Mouse (Mus musculus) midbrain, embryonic 11.5 days (tissue): ENCODE results near the gene Cfap99. TPM values are rescaled to one million over a fixed set of nuclear protein-coding genes. Genes with fewer than 3 reads are reported as not detected.

ENCODE experiments used
- ATAC-seq: fragments of 200-750 bp; cut with Nextera tagmentation; 2 replicates; pipeline ENCODE4 v1.8.0; 2017; ENCODE audit warnings: moderate TSS enrichment, moderate library complexity; ENCODE audit not compliant: low FRiP score
- DNase-seq: peaks from one replicate; pipeline ENCODE4 v3.0.0; 2015; ENCODE audit warnings: low spot score; ENCODE audit errors: missing footprints
- H3K27ac ChIP-seq: fragments of 300-500 bp; sonication (generic); 2 replicates; pipeline ENCODE4 v1.5.1; 2014; ENCODE audit warnings: low read depth, low read length
- H3K27me3 ChIP-seq: fragments of 300-500 bp; sonication (generic); 2 replicates; pipeline ENCODE4 v1.6.1; 2014; ENCODE audit warnings: mild to moderate bottlenecking, low read length, moderate library complexity, mixed read lengths; ENCODE audit not compliant: control insufficient read depth, insufficient read depth
- H3K36me3 ChIP-seq: fragments of 300-500 bp; sonication (generic); 2 replicates; pipeline ENCODE4 v1.6.1; 2014; ENCODE audit warnings: mild to moderate bottlenecking, low read length, moderate library complexity, mixed read lengths; ENCODE audit not compliant: control insufficient read depth, insufficient read depth
- H3K4me1 ChIP-seq: fragments of 300-500 bp; sonication (generic); 2 replicates; pipeline ENCODE4 v1.6.1; 2014; ENCODE audit warnings: low read length; ENCODE audit not compliant: control insufficient read depth, insufficient read depth
- H3K4me2 ChIP-seq: fragments of 300-500 bp; sonication (generic); 2 replicates; pipeline ENCODE4 v1.6.1; 2014; ENCODE audit warnings: mild to moderate bottlenecking, moderate library complexity
- H3K4me3 ChIP-seq: fragments of 300-500 bp; sonication (generic); 2 replicates; pipeline ENCODE4 v1.5.1; 2014; ENCODE audit warnings: low read depth, low read length
- H3K9ac ChIP-seq: fragments of 300-500 bp; sonication (generic); 2 replicates; pipeline ENCODE4 v1.6.1; 2014; ENCODE audit warnings: low read length
- H3K9me3 ChIP-seq: fragments of 300-500 bp; sonication (generic); 2 replicates; pipeline ENCODE4 v1.6.1; 2016; ENCODE audit warnings: low read length; ENCODE audit not compliant: control insufficient read depth
- WGBS: fragments of 180-500 bp; shearing (Covaris S2); extraction: QIAGEN DNeasy Blood & Tissue Kit; methylation state at CpG from one replicate; pipeline ENCODE4 v1.1.7; 2014; 5-methylcytosine and 5-hydroxymethylcytosine counted together
- polyA plus RNA-seq: library from polyadenylated mRNA; unstranded; fragments of >200 nt; fragmentation: Nextera tagmentation; extraction: Ambion mirVana; gene quantifications from 2 replicates; pipeline ENCODE4 v1.2.1, GENCODE M21; 2014

The Cfap99 gene
- polyA plus RNA-seq, 1 experiment from 2014 or later: 0.16 TPM

DNA sequence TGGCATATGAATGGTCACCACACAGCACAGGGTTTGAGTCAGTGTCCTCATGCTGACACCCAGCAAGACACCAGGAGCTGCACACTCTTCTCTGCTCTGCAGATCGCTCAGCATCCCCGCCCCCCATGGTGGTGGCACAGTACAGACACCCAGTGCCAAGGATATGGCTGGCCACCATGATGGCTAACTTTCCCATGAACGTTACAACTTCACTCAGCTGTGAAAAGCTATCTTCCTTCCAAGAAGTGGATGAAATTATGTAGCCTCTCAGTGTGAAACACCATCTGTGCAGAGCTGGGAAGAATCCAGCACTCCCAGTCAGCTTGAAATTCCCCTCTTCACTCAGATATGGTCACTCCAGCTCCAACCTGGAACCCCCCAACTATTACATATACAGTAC lies 14.1 kb upstream of the Cfap99 start:
- DNase-seq: no peak
- Histone ChIP-seq H3K36me3 (no peaks in the 10 kb centered on the region), H3K4me2 (no peak overlapping the region), H3K27ac (no peak overlapping the region), H3K9ac (no peak overlapping the region), H3K4me3 (no peak overlapping the region), H3K9me3 (no peaks in the 10 kb centered on the region), H3K4me1 (no peaks in the 10 kb centered on the region), H3K27me3 (no peaks in the 10 kb centered on the region)
- no peak for ATAC-seq
- 86% methylated on average over 3 of the region's 3 CpGs for WGBS

DNA sequence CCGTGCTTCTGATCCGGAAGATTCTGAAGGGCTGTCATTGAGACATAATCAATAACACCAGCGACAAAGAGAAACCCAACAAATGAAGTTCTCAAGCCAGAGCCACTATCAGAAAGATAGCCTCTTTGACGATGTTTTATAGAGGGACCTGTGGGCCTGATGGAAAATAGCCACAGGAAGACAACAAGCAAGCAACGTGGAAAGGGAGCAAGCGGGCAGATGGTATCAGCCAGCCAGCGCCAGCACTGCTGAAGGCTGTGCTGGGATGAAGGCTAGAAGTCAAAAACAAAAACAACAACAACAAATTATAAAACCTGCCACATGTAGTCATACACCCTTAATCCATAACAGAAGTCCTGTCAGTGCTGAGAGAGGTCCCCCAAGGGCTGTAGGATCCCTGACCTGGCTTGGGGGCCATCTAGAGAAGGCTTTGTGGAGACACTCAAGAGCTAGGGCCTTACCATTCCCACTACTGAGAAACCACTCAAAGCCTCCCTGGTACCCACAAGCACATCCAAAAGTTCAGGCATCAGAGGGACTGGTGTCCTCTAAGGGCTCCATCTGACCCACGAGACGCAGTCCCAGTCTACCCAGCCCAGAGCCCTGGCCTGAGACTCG lies 13.6 kb upstream of the Cfap99 start:
- Histone ChIP-seq H3K27ac (no peak overlapping the region), H3K4me1 (no peaks in the 10 kb centered on the region), H3K9ac (no peak overlapping the region), H3K9me3 (no peaks in the 10 kb centered on the region), H3K4me2 (no peak overlapping the region), H3K4me3 (no peak overlapping the region), H3K27me3 (no peaks in the 10 kb centered on the region), H3K36me3 (no peaks in the 10 kb centered on the region)
- ATAC-seq: no peak
- peak; percentile 70 for DNase-seq
- WGBS: 91% methylated on average over 10 of the region's 10 CpGs

DNA sequence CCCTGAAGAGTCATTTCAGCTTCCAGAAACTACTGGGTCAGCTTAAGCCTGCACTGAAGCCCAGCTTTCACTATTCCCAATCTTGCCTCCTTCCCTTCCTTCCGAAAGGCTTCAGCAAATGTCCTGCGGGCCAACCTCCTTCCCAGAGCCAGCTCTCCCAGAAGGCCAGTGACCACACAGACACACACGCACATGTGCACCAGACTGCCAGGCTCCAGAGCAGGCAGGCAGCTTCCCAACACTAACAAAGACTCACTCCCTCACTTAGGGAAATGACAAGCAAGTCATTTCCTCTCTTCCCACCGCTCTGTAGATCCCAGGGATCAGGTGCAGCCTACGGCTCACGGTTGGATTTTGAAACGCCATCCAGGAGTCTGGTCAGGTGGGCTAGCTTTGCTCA lies 12.2 kb upstream of the Cfap99 start:
- Histone ChIP-seq H3K9me3 (no peaks in the 10 kb centered on the region), H3K27me3 (no peaks in the 10 kb centered on the region), H3K4me2 (no peak overlapping the region), H3K27ac (no peak overlapping the region), H3K4me1 (no peaks in the 10 kb centered on the region), H3K36me3 (no peaks in the 10 kb centered on the region), H3K4me3 (no peak overlapping the region), H3K9ac (no peak overlapping the region)
- ATAC-seq (no peak), DNase-seq (peak; percentile 47)
- WGBS: 91% methylated on average over 7 of the region's 7 CpGs

DNA sequence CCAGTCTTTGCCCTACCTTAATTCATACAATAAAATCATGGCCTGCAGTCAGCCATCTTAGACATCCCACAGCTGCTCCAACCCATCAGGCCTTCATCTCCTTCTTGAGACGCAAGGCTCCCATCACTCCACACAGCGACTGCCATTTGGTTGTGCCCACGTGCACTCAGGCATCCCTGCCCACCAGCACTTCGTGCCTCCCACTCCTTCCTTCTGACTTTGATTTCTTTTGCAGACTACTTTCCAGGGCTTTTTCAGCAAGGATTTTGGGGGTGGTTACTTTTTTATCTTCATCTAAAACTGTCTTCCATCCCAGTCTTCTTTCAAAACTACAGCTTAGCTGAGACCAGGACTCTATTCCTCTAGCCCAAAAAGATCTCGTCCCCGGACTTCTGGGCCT lies 11.7 kb upstream of the Cfap99 start:
- Histone ChIP-seq H3K4me1 (no peaks in the 10 kb centered on the region), H3K36me3 (no peaks in the 10 kb centered on the region), H3K9me3 (no peaks in the 10 kb centered on the region), H3K27ac (no peak overlapping the region), H3K4me3 (no peak overlapping the region), H3K27me3 (no peaks in the 10 kb centered on the region), H3K4me2 (no peak overlapping the region), H3K9ac (no peak overlapping the region)
- ATAC-seq (no peak), DNase-seq (peak; percentile 53)
- WGBS: 89% methylated on average over 6 of the region's 6 CpGs

DNA sequence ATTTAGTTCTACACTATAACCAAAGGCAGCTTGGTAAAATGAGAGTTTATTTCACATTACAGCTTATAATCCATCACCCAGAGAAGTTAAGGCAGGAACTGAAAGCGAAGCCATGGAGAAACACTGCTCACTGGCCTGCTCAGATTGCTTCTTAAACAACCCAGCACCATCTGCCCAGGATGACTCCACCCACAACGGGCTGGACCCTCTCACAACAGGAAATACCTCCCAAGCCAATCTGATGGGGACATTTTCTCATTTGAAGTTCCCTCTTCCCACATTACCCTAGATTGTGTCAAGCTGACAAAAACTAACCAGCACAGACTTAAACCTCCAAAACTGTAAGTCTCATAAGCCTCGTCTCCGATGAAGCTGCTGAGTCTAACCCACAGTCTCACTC lies 10.3 kb upstream of the Cfap99 start:
- no peaks in the 10 kb centered on the region for H3K4me1 ChIP-seq
- no peak overlapping the region for H3K4me3 ChIP-seq
- no peaks in the 10 kb centered on the region for H3K9me3 ChIP-seq
- H3K9ac ChIP-seq: no peak overlapping the region
- ATAC-seq: no peak
- WGBS: 78% methylated on average over 4 of the region's 4 CpGs
- no peak overlapping the region for H3K4me2 ChIP-seq
- no peaks in the 10 kb centered on the region for H3K36me3 ChIP-seq
- H3K27ac ChIP-seq: no peak overlapping the region
- DNase-seq: no peak
- no peaks in the 10 kb centered on the region for H3K27me3 ChIP-seq

DNA sequence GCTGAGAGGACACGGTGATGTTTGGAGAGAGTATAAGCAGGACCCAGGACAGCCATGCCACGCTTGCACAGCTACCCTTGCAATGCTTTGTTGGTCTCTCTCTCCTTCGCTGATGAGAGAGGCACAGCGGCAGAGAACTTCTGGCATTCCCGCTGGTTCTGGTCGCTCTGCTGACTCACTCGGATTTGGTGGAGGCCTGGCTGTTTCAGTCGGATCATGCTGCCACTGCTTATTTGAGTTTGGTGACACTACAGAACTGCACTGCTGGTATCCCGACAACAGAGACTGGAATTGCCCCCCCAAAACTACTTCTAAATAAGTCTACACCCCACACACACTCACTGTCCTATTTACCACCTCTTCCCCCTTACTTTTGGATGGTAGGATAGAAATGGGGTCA lies 9.2 kb upstream of the Cfap99 start:
- 87% methylated on average over 9 of the region's 9 CpGs for WGBS
- DNase-seq (no peak), ATAC-seq (no peak)
- H3K27ac ChIP-seq: no peak overlapping the region
- H3K9ac ChIP-seq: no peak overlapping the region
- H3K9me3 ChIP-seq: no peaks in the 10 kb centered on the region
- no peaks in the 10 kb centered on the region for H3K36me3 ChIP-seq
- H3K27me3 ChIP-seq: no peaks in the 10 kb centered on the region
- H3K4me3 ChIP-seq: no peak overlapping the region
- no peak overlapping the region for H3K4me2 ChIP-seq
- H3K4me1 ChIP-seq: no peaks in the 10 kb centered on the region

DNA sequence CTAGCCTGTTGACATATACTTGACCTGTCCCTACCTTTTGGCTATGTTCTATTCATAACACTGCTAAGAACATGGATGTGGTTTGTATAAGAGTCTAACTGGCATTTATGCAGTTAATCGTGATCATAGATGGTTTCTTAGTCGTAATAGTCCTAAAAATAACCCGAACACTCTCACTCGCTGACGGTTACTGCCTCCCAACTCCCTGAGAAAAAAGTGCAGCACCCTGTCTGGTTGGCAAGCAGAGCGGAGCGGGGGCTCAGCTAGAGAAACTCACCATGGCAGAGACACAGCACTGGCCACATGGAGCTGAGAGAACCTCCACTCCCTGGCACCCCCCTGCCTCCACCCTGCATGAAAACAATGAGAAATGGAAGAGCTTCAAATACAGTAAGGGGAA lies 7.4 kb upstream of the Cfap99 start:
- Histone ChIP-seq H3K4me3 (no peak overlapping the region), H3K9ac (no peak overlapping the region), H3K27me3 (peaks cover 3% of the 10 kb centered on the region; the same call in 1 of the 2 replicates), H3K9me3 (no peaks in the 10 kb centered on the region), H3K27ac (no peak overlapping the region), H3K4me1 (no peaks in the 10 kb centered on the region), H3K36me3 (no peaks in the 10 kb centered on the region), H3K4me2 (no peak overlapping the region)
- ATAC-seq (no peak), DNase-seq (no peak)
- WGBS: 90% methylated on average over 7 of the region's 7 CpGs

DNA sequence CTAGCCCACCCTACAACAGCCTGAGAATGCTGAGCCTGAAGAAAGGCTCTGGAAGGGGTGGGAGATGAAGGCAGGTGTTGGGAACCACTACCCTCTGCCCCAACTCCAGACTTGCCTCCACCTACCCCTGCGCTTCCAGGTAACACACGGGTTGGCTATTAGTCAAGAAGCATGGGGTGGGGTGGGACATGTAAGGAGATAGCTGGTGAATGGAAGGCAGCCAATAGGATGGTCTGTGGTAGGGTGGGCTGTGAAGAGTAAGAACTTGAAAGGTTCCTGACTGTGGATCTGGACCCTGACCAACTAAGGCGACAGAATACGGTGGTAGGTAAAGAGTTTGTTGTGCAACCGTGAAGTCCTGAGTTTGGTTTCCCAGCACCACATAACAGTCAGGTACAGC lies 5.0 kb upstream of the Cfap99 start:
- H3K4me1 ChIP-seq: peaks cover 12% of the 10 kb centered on the region; the same call in 1 of the 2 replicates
- 89% methylated on average over 5 of the region's 5 CpGs for WGBS
- no peak overlapping the region for H3K27ac ChIP-seq
- H3K9me3 ChIP-seq: no peaks in the 10 kb centered on the region
- DNase-seq (no peak), ATAC-seq (no peak)
- H3K27me3 ChIP-seq: peaks cover 24% of the 10 kb centered on the region
- H3K36me3 ChIP-seq: no peaks in the 10 kb centered on the region
- H3K9ac ChIP-seq: no peak overlapping the region
- H3K4me2 ChIP-seq: no peak overlapping the region
- no peak overlapping the region for H3K4me3 ChIP-seq

DNA sequence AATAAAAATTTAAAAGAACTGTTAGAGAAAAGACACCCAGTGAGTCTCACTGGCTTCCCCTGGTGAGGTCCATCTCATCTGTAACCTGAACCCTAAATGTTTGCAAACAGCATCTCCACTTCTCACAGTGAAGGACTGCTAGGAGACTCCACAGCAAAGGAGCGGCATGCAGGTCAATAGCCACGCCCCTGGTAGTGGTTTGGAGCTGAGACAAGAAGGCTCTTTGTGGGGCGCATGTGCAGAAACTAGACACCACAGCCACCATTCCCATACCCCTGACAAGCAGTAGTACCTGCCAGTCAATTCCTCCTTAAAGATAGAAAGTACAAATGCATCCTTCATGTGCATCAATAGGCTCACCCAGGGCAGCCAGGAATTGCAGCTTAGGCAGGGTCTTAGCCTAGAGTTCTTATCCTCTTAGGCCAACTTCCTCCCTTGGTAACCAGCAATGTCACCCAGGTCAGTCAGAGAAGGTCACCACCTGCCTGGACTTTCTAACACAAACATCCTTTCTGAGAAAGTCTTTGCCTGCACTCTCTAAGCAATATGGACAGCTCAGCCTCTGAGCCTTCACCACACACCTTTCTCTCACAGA lies 4.1 kb upstream of the Cfap99 start:
- Histone ChIP-seq H3K36me3 (no peaks in the 10 kb centered on the region), H3K27me3 (peaks cover 27% of the 10 kb centered on the region), H3K9me3 (no peaks in the 10 kb centered on the region), H3K4me1 (peaks cover 12% of the 10 kb centered on the region; the same call in 1 of the 2 replicates), H3K4me2 (no peak overlapping the region), H3K4me3 (no peak overlapping the region), H3K9ac (no peak overlapping the region), H3K27ac (no peak overlapping the region)
- DNase-seq (peak; percentile 76), ATAC-seq (no peak)
- 53% methylated on average over 3 of the region's 3 CpGs for WGBS
